24 mouse cellular contexts compared by ENCODE assay signal in genomic region chr2:28609851-28610250, GRCm38 (mm10). TPM values are rescaled to one million over a fixed set of nuclear protein-coding genes. Genes with fewer than 3 reads are reported as not detected.
DNase-seq lines count a peak whose midpoint lies in the region; ATAC-seq and TF ChIP-seq lines count a peak whose summit lies in the region.
"Had no signal": no experiment of that assay in that cellular context is flagged by ENCODE, and none has a peak within 500 bp of the region (broad histone marks: within the 10 kb centered on the region; RNA-seq: fewer than 3 reads in every experiment).

No protein-coding gene starts in this region.

- peak; percentile 37 for DNase-seq in lung, embryonic 14.5 days
- no peak for DNase-seq in lung, postnatal 25 days (ENCODE audit: low spot score)
- DNase-seq in limb, embryonic 10.5 days (ENCODE audit: low spot score) = peak; percentile 28
- DNase-seq in layer of hippocampus, adult 2 months (ENCODE audit: low spot score in 2 of 2) = no peak
- DNase-seq in cerebellum, postnatal 36 days = no peak
- DNase-seq: adrenal gland, postnatal 14 days; cerebellum, adult 11-12 months; cerebellum, adult 9-10 months; cerebellum, postnatal 25 days; forebrain, postnatal 0 days; gastrocnemius, postnatal 14 days; heart, adult 2 months; heart, postnatal 36 days had no signal

- TF ChIP-seq CTCF in lung, embryonic 14.5 days (IDR thresholded peaks at IDR 0.05; ENCODE audit: low read depth) = no peak
- TF ChIP-seq CTCF in layer of hippocampus, adult 2 months (conservative IDR thresholded peaks at IDR 0.05) = no peak

- H3K4me1 ChIP-seq in lung, embryonic 14.5 days (ENCODE audit: insufficient read depth) = no peaks in the 10 kb centered on the region
- H3K4me1 ChIP-seq in limb, embryonic 10.5 days = peaks cover 15% of the 10 kb centered on the region
- peaks cover 90% of the 10 kb centered on the region for H3K4me1 ChIP-seq in liver, embryonic 15.5 days (replicated peaks)
- H3K4me1 ChIP-seq: forebrain, embryonic 13.5 days; hindbrain, embryonic 15.5 days had no signal

- H3K4me2 ChIP-seq in lung, embryonic 14.5 days = no peak overlapping the region
- no peak overlapping the region for H3K4me2 ChIP-seq in liver, embryonic 15.5 days
- H3K4me2 ChIP-seq: embryonic facial prominence, embryonic 13.5 days; forebrain, embryonic 13.5 days; heart, embryonic 13.5 days; hindbrain, embryonic 15.5 days had no signal

- H3K9me3 ChIP-seq in lung, embryonic 14.5 days (ENCODE audit: low read depth, low read length) = no peaks in the 10 kb centered on the region
- no peaks in the 10 kb centered on the region for H3K9me3 ChIP-seq in limb, embryonic 10.5 days (replicated peaks)
- H3K9me3 ChIP-seq in liver, embryonic 15.5 days (replicated peaks) = no peaks in the 10 kb centered on the region
- H3K9me3 ChIP-seq: embryonic facial prominence, embryonic 13.5 days; forebrain, embryonic 13.5 days; heart, embryonic 13.5 days; hindbrain, embryonic 15.5 days had no signal

- H3K9ac ChIP-seq in lung, embryonic 14.5 days = no peak overlapping the region
- no peak overlapping the region for H3K9ac ChIP-seq in liver, embryonic 15.5 days
- H3K9ac ChIP-seq: embryonic facial prominence, embryonic 13.5 days; forebrain, embryonic 13.5 days; forebrain, postnatal 0 days; heart, embryonic 13.5 days; hindbrain, embryonic 15.5 days had no signal

- 61% methylated on average over 10 of the region's 10 CpGs for WGBS in lung, embryonic 14.5 days
- 88% methylated on average over 10 of the region's 10 CpGs for WGBS in limb, embryonic 10.5 days
- WGBS in liver, embryonic 15.5 days (ENCODE audit: insufficient replicate concordance) = 75% methylated on average over 10 of the region's 10 CpGs

- no peak for ATAC-seq in lung, embryonic 14.5 days (ENCODE audit: insufficient read depth)
- ATAC-seq in liver, embryonic 15.5 days (ENCODE audit: insufficient read depth) = no peak
- ATAC-seq: activated CD4-positive, CD25-positive, alpha-beta regulatory T cell, adult 4 months; forebrain, embryonic 13.5 days; forebrain, postnatal 0 days; Patski had no signal

- no peak overlapping the region for H3K27ac ChIP-seq in lung, embryonic 14.5 days (ENCODE audit: low read depth)
- no peak overlapping the region; the same call in 1 of the 2 replicates for H3K27ac ChIP-seq in limb, embryonic 10.5 days
- peak overlapping the region; percentile 84 for H3K27ac ChIP-seq in liver, embryonic 15.5 days (replicated peaks)
- H3K27ac ChIP-seq in layer of hippocampus, adult 2 months = no peak overlapping the region
- H3K27ac ChIP-seq: embryonic facial prominence, embryonic 13.5 days; forebrain, embryonic 13.5 days; heart, adult 2 months; heart, embryonic 13.5 days; hindbrain, embryonic 15.5 days had no signal

- no peak overlapping the region for H3K4me3 ChIP-seq in lung, embryonic 14.5 days (ENCODE audit: low read depth, low read length)
- H3K4me3 ChIP-seq in limb, embryonic 10.5 days = no peak overlapping the region
- H3K4me3 ChIP-seq in liver, embryonic 15.5 days (replicated peaks) = no peak overlapping the region
- no peak overlapping the region for H3K4me3 ChIP-seq in layer of hippocampus, adult 2 months
- H3K4me3 ChIP-seq: embryonic facial prominence, embryonic 13.5 days; forebrain, embryonic 13.5 days; heart, adult 2 months; heart, embryonic 13.5 days; hindbrain, embryonic 15.5 days had no signal

- H3K36me3 ChIP-seq in lung, embryonic 14.5 days (ENCODE audit: insufficient read depth) = no peaks in the 10 kb centered on the region
- H3K36me3 ChIP-seq in limb, embryonic 10.5 days = no peaks in the 10 kb centered on the region
- H3K36me3 ChIP-seq in liver, embryonic 15.5 days (replicated peaks) = peaks cover 70% of the 10 kb centered on the region
- H3K36me3 ChIP-seq: embryonic facial prominence, embryonic 13.5 days; heart, embryonic 13.5 days; hindbrain, embryonic 15.5 days had no signal

- H3K27me3 ChIP-seq in lung, embryonic 14.5 days (ENCODE audit: insufficient read depth, low read length) = no peaks in the 10 kb centered on the region
- 0 out of 2 replicates have a peak, but pooled peaks cover 3% of the 10 kb centered on the region for H3K27me3 ChIP-seq in limb, embryonic 10.5 days (ENCODE audit: low read depth, poor library complexity, severe bottlenecking)
- no peaks in the 10 kb centered on the region for H3K27me3 ChIP-seq in liver, embryonic 15.5 days
- H3K27me3 ChIP-seq: embryonic facial prominence, embryonic 13.5 days; forebrain, embryonic 13.5 days; hindbrain, embryonic 15.5 days; Patski had no signal

RNA-seq across cellular contexts. Expression of gene Gfi1b, which starts 11.9 kb away (rescaled TPM):
- 0.51 and 0.69 TPM in 2 replicates for polyA plus RNA-seq in lung, embryonic 14.5 days (2014; fragmentation: Nextera tagmentation; extraction: Ambion mirVana)
- 3.5 and 4.2 TPM in 2 replicates for polyA plus RNA-seq in limb, embryonic 10.5 days (2016; fragmentation: Nextera tagmentation; extraction: Ambion mirVana)
- polyA plus RNA-seq in liver, embryonic 15.5 days (2015; fragmentation: Nextera tagmentation; extraction: Ambion mirVana) = 88.2 and 91.9 TPM in 2 replicates
- total RNA-seq in layer of hippocampus, adult 2 months (2021) = not detected
- total RNA-seq: adrenal gland, adult 18-20 months; forebrain, postnatal 0 days; gastrocnemius, adult 18-20 months; gastrocnemius, postnatal 14 days; heart, adult 2 months; heart, postnatal 36 days had no signal
- polyA plus RNA-seq: forebrain, postnatal 0 days; Patski had no signal

RNA-seq across cellular contexts. Expression of gene Gtf3c5, which starts 26.3 kb away (rescaled TPM):
- 33.9 and 41.9 TPM in 2 replicates for polyA plus RNA-seq in lung, embryonic 14.5 days (2014; fragmentation: Nextera tagmentation; extraction: Ambion mirVana)
- 69.9 and 71.6 TPM in 2 replicates for polyA plus RNA-seq in limb, embryonic 10.5 days (2016; fragmentation: Nextera tagmentation; extraction: Ambion mirVana)
- polyA plus RNA-seq in liver, embryonic 15.5 days (2015; fragmentation: Nextera tagmentation; extraction: Ambion mirVana) = 12.6 and 14.3 TPM in 2 replicates
- 10 to 100 TPM; 18.2 to 20.7 TPM for total RNA-seq in layer of hippocampus, adult 2 months (2021)

RNA-seq across cellular contexts. Expression of gene Tsc1, which starts 31.2 kb away (rescaled TPM):
- polyA plus RNA-seq in lung, embryonic 14.5 days (2014; fragmentation: Nextera tagmentation; extraction: Ambion mirVana) = 19.9 and 22.2 TPM in 2 replicates
- polyA plus RNA-seq in limb, embryonic 10.5 days (2016; fragmentation: Nextera tagmentation; extraction: Ambion mirVana) = 24.2 and 26.9 TPM in 2 replicates
- 8.9 and 10.0 TPM in 2 replicates for polyA plus RNA-seq in liver, embryonic 15.5 days (2015; fragmentation: Nextera tagmentation; extraction: Ambion mirVana)
- 10 to 100 TPM; 47.1 to 49.1 TPM for total RNA-seq in layer of hippocampus, adult 2 months (2021)

RNA-seq across cellular contexts. Expression of gene Cel, which starts 46.6 kb away (rescaled TPM):
- not detected in 2 replicates for polyA plus RNA-seq in lung, embryonic 14.5 days (2014; fragmentation: Nextera tagmentation; extraction: Ambion mirVana)
- not detected in 2 replicates for polyA plus RNA-seq in limb, embryonic 10.5 days (2016; fragmentation: Nextera tagmentation; extraction: Ambion mirVana)
- 0.45 and 5.1 TPM in 2 replicates for polyA plus RNA-seq in liver, embryonic 15.5 days (2015; fragmentation: Nextera tagmentation; extraction: Ambion mirVana)
- total RNA-seq in layer of hippocampus, adult 2 months (2021) = not detected
- total RNA-seq: adrenal gland, adult 18-20 months; forebrain, postnatal 0 days; gastrocnemius, postnatal 14 days; heart, adult 2 months; heart, postnatal 36 days had no signal
- polyA plus RNA-seq: activated CD4-positive, CD25-positive, alpha-beta regulatory T cell, adult 4 months; embryonic facial prominence, embryonic 13.5 days; forebrain, embryonic 13.5 days; forebrain, postnatal 0 days; heart, adult 2 months; heart, embryonic 13.5 days; heart, postnatal 0 days; hindbrain, embryonic 11.5 days; Patski had no signal

Comparison
In these comparisons a context has a peak if more than half of its experiments do, and no peak if none do; other contexts are left out.
1. DNase-seq: peak in lung, embryonic 14.5 days (single experiment) and limb, embryonic 10.5 days (single experiment); none in lung, postnatal 25 days (single experiment), layer of hippocampus, adult 2 months (0 of 2) and cerebellum, postnatal 36 days (0 of 2).
2. RNA of gene Gfi1b, which starts 11.9 kb away (polyA plus RNA-seq): 88.2 to 91.9 TPM in liver, embryonic 15.5 days; 3.5 to 4.2 TPM in limb, embryonic 10.5 days and 0.51 to 0.69 TPM in lung, embryonic 14.5 days; every median in the first group is over 10 times any median in the second.